Mouse (Mus musculus): ENCODE measurements at regions not wholly inside any gene's neighbourhood (a gene's known extent, or its start where the extent isn't known, plus 50 kb on each side); places are given as distances from the start of the nearest gene placed in this dataset.
"Not testable (repeated sequence)": the region's sequence is repeated elsewhere in the genome, so short reads cannot be mapped to it uniquely, and the experiment has no call there.

GRCm38 (mm10) chr11:12589757-12590373 is 125.1 kb upstream of the Cobl start:
- peak; percentile 60 for DNase-seq (ENCODE audit: low read depth, low spot score)

- DNase-seq (ENCODE audit: low read depth, low spot score) = not testable (repeated sequence)
These were observed 120.3 kb upstream of the Cobl start for GRCm38 (mm10) chr11:12584851-12585680.

- DNase-seq (ENCODE audit: low read depth, low spot score) = peak; percentile 24
These were observed 114.3 kb upstream of the Cobl start for GRCm38 (mm10) chr11:12578999-12579576.

GRCm38 (mm10) chr11:12559663-12560062 is 94.9 kb upstream of the Cobl start:
- DNase-seq (ENCODE audit: low read depth, low spot score) = no peak

GRCm38 (mm10) chr11:12558995-12559633 is 94.4 kb upstream of the Cobl start:
- peak; percentile 67 for DNase-seq (ENCODE audit: low read depth, low spot score)

GRCm38 (mm10) chr11:12558176-12558575 is 93.4 kb upstream of the Cobl start:
- DNase-seq (ENCODE audit: low read depth, low spot score) = no peak

GRCm38 (mm10) chr11:12545771-12546170 is 81.0 kb upstream of the Cobl start:
- no peak for DNase-seq (ENCODE audit: low read depth, low spot score)

- DNase-seq (ENCODE audit: low read depth, low spot score) = no peak
These were observed 78.3 kb upstream of the Cobl start for GRCm38 (mm10) chr11:12543042-12543441.

- DNase-seq (ENCODE audit: low read depth, low spot score) = no peak
These were observed 75.6 kb upstream of the Cobl start for GRCm38 (mm10) chr11:12540333-12540870.

- DNase-seq (ENCODE audit: low read depth, low spot score) = no peak
These were observed 70.3 kb upstream of the Cobl start for GRCm38 (mm10) chr11:12535063-12535462.

GRCm38 (mm10) chr11:12532288-12532687 is 67.5 kb upstream of the Cobl start:
- DNase-seq (ENCODE audit: low read depth, low spot score) = peak; percentile 78

GRCm38 (mm10) chr11:12522063-12522462 is 57.3 kb upstream of the Cobl start:
- DNase-seq (ENCODE audit: low read depth, low spot score) = not testable (repeated sequence)

GRCm38 (mm10) chr11:12521286-12521685 is 56.5 kb upstream of the Cobl start:
- DNase-seq (ENCODE audit: low read depth, low spot score) = no peak

- DNase-seq (ENCODE audit: low read depth, low spot score) = no peak
These were observed 51.6 kb upstream of the Cobl start for GRCm38 (mm10) chr11:12516374-12516773.

All from forelimb bud, embryonic 11.5 days (tissue).